Mouse (Mus musculus) lung, postnatal 0 days (tissue): ENCODE measurements at regions not wholly inside any gene's neighbourhood (a gene's known extent, or its start where the extent isn't known, plus 50 kb on each side); places are given as distances from the start of the nearest gene placed in this dataset.

Experiments used
- CTCF ChIP-seq: IDR thresholded peaks from 2 replicates; pipeline ENCODE4 v1.5.1; 2016; ENCODE audit warnings: antibody characterized with exemption, mild to moderate bottlenecking
- EP300 ChIP-seq: IDR thresholded peaks from 2 replicates; pipeline ENCODE4 v1.6.1; 2016; ENCODE audit warnings: antibody characterized with exemption, mild to moderate bottlenecking, control low read depth

DNA sequence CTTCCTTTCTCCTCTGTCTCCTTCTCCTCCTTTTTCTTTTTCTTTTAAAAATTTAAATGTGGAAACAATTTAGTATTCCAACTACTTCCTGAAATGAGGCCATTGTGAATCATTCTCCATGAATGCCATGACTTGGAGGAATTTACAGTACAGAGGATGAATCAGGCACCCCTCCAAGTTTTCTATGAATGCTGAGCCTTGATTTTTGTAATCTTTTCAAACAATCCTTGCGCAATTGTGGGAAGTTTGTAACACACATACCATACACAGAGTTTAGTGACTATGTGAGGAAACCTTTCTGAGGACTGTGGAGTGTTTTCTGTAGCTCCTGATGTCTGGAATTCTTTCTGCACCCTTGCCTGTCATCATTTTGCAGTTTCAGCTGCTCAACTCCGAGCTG, 391.4 kb upstream of the Ptbp2 start:
- TF ChIP-seq CTCF: no peak
- TF ChIP-seq EP300: no peak
